Mouse (Mus musculus) right cerebral cortex, postnatal 25 days (tissue): ENCODE results near the gene Idh3b.

ENCODE experiments used
- DNase-seq: peaks from one replicate; pipeline ENCODE4 v3.0.0; 2022

The Idh3b gene

DNA sequence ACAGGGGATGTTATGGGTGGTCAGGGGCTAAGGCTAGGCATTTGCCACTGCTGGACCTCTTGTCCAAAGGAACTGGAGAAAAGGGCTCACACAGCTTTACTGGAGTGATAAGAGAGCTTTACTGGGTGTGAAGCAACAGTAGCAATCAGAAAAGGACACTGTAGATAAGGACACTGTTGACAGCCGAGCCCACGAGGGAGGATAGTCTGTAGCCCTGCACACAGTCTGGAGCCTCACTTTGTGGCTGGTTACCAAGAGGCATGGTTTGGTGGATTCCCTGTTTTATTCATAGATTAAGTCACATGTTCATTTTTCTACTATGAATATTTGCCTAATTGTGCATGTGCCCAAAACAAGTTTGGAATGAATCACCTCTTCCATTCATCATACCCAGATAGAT lies 21.9 kb downstream of the Idh3b start:
- DNase-seq = no peak

DNA sequence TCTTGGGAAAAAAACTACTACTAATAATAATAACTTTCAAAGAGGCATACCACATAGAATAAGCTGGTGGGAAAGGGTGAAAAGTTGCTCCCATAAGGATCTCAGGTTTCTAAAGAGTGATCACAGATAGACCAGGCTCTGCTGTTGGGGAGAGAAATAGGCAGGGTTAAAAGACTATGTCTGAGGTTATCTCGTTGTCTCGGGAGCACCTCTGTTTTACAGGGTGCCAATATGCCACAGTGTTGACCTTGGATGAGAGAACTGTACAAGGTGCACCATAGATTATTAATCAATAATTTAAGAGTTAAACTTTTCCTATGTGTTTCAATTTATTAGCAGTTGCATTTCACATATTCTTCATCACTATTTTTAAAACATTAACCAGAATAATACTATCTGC lies 22.4 kb downstream of the Idh3b start:
- DNase-seq = no peak

DNA sequence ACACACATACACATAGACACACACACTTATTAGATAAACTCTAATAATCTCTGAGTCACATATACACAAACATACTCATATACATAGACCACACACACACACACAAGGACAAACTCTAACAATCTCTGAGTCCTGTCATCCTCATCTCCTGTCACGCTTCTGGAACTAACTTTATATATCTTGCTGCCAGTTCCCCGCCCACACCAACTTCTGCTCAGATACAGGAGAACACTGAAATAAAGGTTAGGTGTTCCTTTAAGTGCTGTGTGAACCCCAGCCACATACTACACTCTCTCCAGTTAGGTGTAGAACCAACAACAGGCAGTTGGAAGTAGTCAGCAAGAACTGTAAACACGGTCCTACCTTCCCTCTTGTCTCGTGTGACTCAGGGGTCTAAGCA lies 23.5 kb downstream of the Idh3b start:
- DNase-seq = no peak

DNA sequence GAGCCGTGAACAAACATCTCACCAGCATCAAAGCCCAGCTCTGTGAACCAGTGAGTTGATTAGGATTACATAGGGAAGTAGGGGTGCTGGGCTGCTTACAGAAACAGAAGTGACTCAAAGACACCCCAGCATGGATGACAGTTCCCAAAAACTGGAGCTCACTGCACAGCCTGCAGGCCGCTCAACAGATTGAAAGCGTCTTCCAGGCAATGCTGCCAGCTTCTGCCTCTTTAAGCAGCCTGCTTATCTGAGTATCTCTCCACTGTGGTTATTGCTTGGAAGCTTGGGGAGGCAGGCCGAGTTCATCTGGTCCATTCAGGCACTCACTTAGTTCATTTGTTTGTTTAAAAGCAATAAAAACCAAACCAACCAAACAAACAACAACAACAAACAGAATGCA lies 27.6 kb downstream of the Idh3b start:
- no peak for DNase-seq

DNA sequence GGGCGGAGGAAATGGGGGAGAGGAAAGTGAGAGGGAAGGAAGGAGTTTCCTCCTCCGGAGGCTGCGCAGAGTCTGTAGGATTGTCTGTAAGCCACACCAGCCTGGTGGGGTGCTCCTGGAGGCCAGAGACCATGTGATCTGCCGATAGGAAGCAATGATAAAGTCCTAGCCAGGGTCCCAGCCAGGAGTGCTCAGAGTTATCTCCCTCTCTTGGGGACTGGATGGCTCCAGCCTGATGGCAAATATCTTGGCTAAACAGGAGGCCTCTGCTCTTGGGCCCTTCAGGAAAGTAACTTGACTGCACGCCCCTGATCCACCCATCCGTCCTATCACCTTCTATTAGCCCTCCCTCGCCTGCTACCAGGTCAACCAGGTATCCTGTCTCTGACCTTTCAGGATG lies 36.1 kb downstream of the Idh3b start:
- no peak for DNase-seq

DNA sequence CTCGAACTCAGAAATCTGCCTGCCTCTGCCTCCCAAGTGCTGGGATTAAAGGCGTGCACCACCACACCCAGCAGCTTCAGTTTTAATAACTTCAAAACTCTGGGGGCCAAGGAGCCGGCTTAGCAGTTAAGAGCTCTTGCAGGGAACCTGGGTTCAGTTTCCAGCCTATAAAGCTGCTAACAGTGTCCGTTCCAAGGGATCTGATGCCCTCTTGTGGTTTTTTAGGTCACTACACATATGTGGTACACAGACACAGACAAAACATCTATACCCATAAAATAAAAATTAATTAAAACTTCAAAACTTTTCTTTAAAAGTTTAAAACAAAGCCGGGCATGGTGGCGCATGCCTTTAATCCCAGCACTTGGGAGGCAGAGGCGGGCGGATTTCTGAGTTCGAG lies 37.4 kb downstream of the Idh3b start:
- DNase-seq = no peak
